Mouse (Mus musculus) heart, postnatal 36 days (tissue): ENCODE results near the gene Pdzph1. TPM values are rescaled to one million over a fixed set of nuclear protein-coding genes. Genes with fewer than 3 reads are reported as not detected.
A peak's percentile ranks its signal among the peaks of the same experiment; 100 is the strongest.

ENCODE experiments used
- DNase-seq, 2 experiments: peaks; one replicate each; pipeline ENCODE4 v3.0.0; 2021 to 2022
- intact Hi-C: fragments of 180-260 bp; cut with DNase I; formaldehyde crosslinking; loops from one replicate; pipeline ENCODE4 v1.15.1; 2025
- total RNA-seq, 2 experiments: library from RNA; stranded (reverse); gene quantifications; 2 replicates each; pipeline ENCODE4 v1.2.3; 2021

Pdzph1 gene
- total RNA-seq, 2 experiments from 2014 or later, result not detected

DNA sequence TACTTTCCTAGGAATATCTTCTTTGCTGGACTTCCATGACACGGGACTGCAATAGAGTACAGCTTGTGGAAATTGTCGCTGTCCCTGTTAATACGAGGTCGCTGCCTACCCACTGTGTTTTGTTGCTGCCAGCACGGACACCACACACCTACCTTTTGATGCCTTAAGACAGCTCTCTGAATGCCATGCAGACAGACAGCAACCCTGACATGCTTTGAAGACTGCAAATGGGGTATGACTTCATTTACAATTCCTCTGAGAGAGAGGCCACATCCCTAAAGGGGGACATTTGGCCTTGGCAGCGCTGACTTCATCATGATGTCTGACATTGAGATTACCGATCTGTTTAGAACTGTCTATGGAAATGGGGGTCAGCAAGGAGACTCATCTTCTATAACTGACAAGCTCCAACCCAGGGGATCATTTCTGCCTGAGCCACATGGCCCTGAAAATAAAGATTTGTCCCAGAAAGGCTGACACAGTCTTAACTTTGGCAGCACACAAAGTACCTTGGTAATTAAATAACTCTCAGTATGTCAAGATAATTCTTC lies 67.8 kb downstream of the Pdzph1 start:
- no peak for DNase-seq
- intact Hi-C loops, result no loop called here

DNA sequence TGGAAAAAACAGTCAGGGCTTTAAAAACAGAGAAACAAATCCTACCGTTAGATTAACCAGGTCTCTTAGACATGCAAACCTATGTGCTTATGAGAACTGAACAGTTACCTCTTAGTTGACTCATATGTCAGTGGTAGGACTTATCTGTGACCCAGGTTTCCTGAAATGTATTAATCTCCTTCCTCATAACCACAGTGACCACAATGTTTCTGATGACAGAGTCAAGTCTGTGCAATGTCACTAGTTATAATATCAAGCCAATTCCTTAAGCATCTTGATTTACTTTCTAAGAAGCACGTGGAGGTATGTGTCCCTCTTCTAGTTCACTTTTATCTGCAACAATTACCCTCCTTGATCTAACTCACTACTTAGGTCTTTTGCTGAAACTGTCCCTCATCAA lies 68.4 kb downstream of the Pdzph1 start:
- intact Hi-C loops, result no loop called here
- no peak for DNase-seq

DNA sequence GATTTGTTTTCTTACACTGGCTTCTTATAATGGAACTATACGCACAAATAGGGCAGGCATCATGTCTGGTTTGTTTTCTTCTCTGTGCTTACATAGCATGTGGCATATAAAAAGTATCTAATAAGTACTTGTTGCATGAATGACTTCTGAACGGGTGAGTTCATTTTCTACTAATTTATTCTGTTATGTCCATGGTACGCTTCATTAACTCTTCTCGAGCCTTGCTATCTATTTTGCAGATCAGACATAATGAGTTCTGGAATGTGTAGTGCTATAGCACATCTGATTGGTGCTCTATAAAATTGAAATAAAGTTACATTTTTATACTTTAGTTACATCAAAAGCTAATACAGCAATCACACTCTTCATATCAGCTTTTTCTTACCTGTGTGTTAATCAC lies 71.2 kb downstream of the Pdzph1 start:
- DNase-seq, result no peak
- intact Hi-C loops, result no loop called here

DNA sequence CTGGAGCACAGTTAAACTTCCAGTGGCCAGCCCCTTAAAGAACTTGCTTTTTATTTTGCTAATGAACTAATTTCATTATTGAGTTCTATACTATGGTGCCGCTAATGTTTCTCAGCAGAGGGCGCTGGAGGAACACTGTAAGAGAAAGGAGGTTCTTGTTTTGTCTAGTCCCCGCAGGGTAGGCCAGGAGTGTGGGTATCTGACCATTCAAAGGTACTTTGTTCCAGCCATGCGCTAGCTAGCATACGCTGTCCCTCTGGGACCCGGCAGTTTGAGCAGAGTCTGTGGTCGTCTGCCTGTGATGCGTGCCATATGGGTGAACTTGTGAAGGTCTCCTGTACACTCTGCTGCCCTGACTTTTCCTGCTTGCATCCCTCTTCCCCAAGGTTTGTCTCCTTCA lies 72.1 kb downstream of the Pdzph1 start:
- intact Hi-C loops, result no loop called here
- no peak for DNase-seq

DNA sequence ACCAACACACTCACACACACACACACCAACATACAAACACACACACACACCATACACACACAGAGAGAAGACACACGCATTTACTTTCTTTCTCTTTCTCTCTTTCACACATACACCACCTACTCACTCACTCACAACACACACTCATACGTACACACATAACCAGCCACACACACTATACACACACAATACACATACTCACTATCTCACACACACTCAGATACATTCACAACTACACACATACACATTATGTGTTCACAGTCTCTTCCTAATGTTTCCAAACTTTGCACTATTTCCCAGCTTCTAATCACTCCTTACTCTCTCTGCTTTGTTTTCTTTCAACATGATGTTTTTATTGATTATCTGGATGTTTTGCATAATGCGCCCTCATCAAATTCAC lies 72.6 kb downstream of the Pdzph1 start:
- no peak for DNase-seq
- intact Hi-C loops, result no loop called here

DNA sequence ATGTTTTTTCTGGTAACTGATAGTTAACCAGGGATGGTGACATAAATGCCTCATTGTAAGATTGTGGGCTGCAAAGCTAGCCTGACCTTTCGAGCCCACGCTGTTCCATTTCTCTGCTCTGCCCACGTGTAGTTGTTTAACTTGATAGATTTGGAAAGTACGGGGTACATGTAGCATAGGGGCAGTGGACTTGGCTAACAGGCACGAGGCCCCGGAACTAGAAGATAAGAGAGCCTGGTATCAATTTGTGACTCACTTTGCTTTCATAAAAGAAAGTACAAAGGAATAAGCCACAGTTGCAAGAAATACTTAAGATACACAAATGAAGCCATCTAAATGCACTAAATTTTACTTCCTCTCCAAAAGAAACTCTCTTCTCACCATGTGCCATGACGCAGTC lies 79.6 kb downstream of the Pdzph1 start:
- intact Hi-C loops, result no loop called here
- DNase-seq, result no peak

DNA sequence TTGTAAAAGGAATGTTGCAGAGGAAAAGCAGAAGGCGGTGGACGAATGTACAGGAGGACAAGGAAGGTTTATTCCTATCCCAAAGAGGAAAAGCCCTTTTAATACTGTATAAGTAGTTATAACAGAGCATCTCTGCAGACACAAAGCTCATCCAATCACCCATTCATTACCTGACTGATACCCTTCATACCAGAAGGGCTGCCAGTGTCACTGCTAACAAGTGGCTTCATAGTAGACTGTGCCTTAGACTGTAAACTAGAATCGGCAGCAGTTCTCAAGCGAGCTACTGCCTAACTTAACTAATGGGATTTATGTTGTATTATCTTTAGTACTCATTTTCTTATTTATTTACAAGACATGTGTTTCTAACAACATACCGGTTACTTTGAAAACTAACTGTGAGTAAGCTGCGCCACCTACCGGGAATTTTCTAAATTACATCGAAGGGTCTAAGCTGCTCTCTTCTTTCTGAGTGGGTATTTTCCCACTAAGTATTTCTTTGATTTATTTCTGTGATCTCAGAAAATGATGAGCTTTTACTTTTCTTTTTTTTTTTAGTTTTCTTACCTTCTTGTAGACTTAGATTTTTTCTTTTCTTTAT lies 82.0 kb downstream of the Pdzph1 start:
- intact Hi-C loops, result loop anchor here (2.0 kb wide), 1 partner anchor 320 kb away; no protein-coding TSS in a partner anchor
- peak; percentile 7 to 23 for DNase-seq

DNA sequence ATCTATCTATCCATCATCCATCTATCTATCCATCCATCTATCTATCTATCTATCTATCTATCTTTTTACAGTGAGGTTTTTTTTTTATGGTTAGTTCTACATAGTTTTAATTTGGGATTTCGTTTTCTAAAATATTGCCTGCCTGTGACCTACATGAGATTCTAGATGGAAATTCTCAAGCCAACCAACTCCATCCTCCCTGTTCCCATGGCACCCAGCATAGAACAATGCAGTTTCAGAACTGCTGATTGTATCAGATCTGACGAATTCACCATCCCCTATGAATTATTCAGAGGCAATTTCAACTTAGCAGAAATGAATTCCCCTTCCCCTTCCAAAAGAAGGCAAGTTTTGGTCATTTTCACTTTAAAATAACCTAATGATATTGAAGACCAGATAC lies 85.2 kb downstream of the Pdzph1 start:
- DNase-seq, result no peak
- intact Hi-C loops, result no loop called here

DNA sequence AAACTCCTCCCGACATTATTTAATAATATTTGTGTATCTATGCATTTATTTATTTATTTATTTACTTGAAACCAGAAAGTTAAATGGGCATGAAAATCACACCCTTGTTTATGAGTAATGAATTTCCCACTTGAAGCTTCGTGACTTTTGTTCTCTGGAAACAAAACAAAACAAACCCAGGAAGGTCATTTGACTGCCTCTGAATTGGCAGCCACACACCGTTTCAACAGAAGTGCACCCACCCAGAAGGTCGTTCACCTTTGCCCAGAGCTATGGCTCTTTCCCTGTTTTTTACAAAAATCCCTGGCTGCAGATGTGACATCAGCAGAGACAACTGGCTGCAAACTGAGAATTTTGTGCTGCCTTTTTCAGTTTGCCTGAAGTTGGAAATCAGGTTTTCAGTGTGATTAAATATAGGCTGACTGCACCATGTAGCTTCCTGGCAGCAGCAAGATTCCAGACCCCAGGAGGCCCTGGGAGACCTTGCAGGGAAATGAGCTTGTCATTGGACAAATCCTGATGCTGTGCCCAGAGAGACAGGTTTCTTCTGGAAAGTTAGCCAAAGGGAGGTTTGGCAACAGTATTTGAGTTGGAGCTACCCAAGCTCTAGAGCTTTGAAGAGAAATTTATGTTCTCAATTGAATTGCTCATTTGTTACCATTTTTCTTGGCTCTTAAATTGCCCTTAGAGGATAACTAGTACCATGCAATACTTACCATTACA lies 99.5 kb downstream of the Pdzph1 start:
- intact Hi-C loops, result no loop called here
- no peak for DNase-seq

DNA sequence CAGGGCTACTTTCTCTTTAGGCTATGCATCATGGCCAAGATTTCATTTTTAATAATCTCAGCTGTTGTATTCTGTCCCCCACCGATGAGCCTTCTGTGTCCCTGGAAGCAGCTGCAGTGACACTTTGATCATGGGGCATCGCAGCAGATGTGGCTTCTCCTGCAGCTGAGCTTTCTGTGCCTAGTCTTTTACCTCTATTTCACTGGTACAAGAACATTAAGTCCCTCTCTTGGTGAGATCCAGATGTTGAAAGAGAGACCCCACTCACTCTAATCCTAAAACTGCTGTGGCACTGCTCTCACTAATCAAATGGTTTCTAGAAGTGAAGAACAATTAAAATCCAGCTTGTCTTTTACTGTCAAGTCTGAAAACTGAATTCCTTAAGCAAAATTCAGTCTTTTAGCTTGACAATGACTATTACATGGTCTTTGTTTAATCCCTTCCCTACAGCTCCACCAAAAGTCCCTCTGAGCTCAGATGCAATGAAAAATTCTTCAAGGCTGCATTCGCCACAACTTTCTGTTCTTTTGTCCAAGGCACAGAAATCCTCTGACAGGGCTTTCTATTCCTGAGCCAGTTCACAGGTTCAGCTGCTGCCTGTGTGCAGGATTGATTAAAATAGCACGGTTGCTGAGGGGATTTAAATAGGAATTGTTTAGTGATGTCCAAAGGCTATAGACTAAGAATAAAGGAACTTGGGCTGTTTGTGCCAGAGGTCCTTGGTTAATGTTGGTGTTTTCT lies 101.1 kb downstream of the Pdzph1 start:
- no peak for DNase-seq
- intact Hi-C loops, result no loop called here

DNA sequence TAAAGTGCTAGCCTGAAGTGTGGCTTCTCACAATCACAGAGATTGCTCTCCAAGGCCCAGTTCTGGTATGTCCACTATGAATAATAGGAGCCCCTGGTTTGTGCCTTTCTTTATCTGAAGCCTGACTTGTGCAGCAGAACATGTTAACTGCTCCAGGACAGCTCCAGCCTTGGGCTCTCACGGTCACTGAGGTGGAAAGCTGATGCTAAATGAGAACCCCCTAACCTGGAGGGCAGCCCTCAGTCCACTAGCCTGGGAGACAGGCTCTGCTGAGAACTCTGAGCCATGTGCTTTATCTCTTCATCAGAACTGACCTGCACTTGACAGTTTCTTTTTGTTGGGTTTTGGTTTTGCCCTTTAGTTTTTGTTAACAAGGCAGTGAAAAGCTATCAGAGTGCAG lies 106.8 kb downstream of the Pdzph1 start:
- no peak for DNase-seq
- intact Hi-C loops, result no loop called here

DNA sequence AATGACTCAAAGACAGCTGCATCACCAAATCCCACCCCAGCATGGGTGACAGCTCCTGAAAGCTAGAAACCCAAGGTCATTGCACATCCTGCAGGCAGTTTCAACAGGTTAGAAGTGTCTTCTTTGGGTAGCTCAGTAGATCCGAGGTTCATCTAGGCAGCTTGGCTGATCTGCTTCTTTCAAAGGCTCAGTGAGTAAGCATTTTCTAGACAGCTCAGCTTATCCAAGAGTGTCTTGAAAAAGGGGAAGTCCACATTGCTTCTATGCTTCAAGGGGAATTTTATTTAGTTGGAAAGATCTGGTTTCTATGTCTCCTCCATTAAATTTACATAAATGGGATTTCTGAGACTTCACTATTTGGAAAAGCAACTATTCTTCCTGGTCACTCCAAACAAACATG lies 117.8 kb downstream of the Pdzph1 start:
- intact Hi-C loops, result no loop called here

DNA sequence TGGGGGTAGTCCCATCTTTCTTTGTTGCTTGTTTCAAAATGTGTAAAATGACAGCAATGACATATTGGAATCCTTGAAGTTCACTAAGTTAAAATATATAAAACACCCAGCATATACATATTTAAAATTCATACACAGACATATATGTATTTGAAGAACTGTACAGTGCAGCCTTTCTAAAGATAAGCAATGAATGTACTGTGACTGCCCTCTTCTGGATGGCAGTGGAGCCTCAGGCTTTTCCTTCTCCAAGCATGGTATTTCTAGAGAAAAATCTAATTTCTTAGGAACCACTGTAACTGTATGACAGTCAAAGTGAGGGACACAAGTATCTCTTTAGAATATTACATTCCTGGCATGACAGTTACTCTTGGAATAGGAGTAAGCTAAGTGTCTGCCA lies 120.4 kb downstream of the Pdzph1 start:
- DNase-seq, result no peak
- intact Hi-C loops, result no loop called here

More for the DNA sequence above, 117.8 kb downstream of the Pdzph1 start:
- no peak for DNase-seq

Other genes starting within 250 kb of the Pdzph1 start
- 10 to 100 TPM; 13.7 to 16.8 TPM for gene Nudt12, start 22.0 kb upstream of the Pdzph1 start, total RNA-seq